In genomic region chr5:137601365-137601729, GRCm38 (mm10) we compare ENCODE assay signal across 8 mouse cellular contexts. TPM values are rescaled to one million over a fixed set of nuclear protein-coding genes. Genes with fewer than 3 reads are reported as not detected.
DNase-seq lines count a peak whose midpoint lies in the region; ATAC-seq and TF ChIP-seq lines count a peak whose summit lies in the region.

No protein-coding gene starts in this region.

- H3K4me1 ChIP-seq in forebrain, embryonic 14.5 days (ENCODE audit: control insufficient read depth, insufficient read depth, low read length): peaks cover 18% of the 10 kb centered on the region
- peaks cover 20% of the 10 kb centered on the region for H3K4me1 ChIP-seq in intestine, embryonic 15.5 days (replicated peaks)
- peaks cover 5% of the 10 kb centered on the region for H3K4me1 ChIP-seq in lung, postnatal 0 days (ENCODE audit: insufficient read depth, low read depth, low read length)

- no peaks in the 10 kb centered on the region for H3K27me3 ChIP-seq in forebrain, embryonic 14.5 days (replicated peaks; ENCODE audit: control insufficient read depth, insufficient read depth, low read length)
- no peaks in the 10 kb centered on the region for H3K27me3 ChIP-seq in intestine, embryonic 15.5 days (replicated peaks)
- no peaks in the 10 kb centered on the region for H3K27me3 ChIP-seq in lung, postnatal 0 days (replicated peaks; ENCODE audit: insufficient read depth, low read length)

- no peak for ATAC-seq in forebrain, embryonic 14.5 days
- no peak; the same call in 1 of the 2 replicates for ATAC-seq in intestine, embryonic 15.5 days
- ATAC-seq in lung, postnatal 0 days: no peak

- H3K9ac ChIP-seq in forebrain, embryonic 14.5 days (ENCODE audit: low read length): peak overlapping the region; percentile 86; the same call in 1 of the 2 replicates
- H3K9ac ChIP-seq in intestine, embryonic 15.5 days: peak overlapping the region; percentile 65
- 0 out of 2 replicates have a peak overlapping the region, but pooled peaks have one; percentile 39 for H3K9ac ChIP-seq in lung, postnatal 0 days (replicated peaks; ENCODE audit: low read depth)

- DNase-seq in spleen, postnatal 10 days (ENCODE audit: low spot score in 2 of 2): peak; percentile 45 to 51
- DNase-seq in spleen, postnatal 4 days (ENCODE audit: low spot score in 2 of 2): no peak
- no peak for DNase-seq in forebrain, embryonic 14.5 days (ENCODE audit: low spot score)
- DNase-seq in lung, postnatal 0 days (ENCODE audit: low spot score): peak; percentile 53
- peak; percentile 49 for DNase-seq in thymus, postnatal 0 days (ENCODE audit: low spot score)
- no peak for DNase-seq in urinary bladder, adult 18-20 months (ENCODE audit: low spot score in 2 of 2)
- DNase-seq in urinary bladder, adult 2 months (ENCODE audit: low spot score): no peak

- WGBS in forebrain, embryonic 14.5 days: under 1% methylated on average over 22 of the region's 22 CpGs
- 0% methylated on average over 22 of the region's 22 CpGs for WGBS in intestine, embryonic 15.5 days
- under 1% methylated on average over 22 of the region's 22 CpGs for WGBS in lung, postnatal 0 days

- no peaks in the 10 kb centered on the region for H3K9me3 ChIP-seq in forebrain, embryonic 14.5 days (replicated peaks; ENCODE audit: control insufficient read depth, low read length)
- no peaks in the 10 kb centered on the region for H3K9me3 ChIP-seq in intestine, embryonic 15.5 days
- H3K9me3 ChIP-seq in lung, postnatal 0 days (ENCODE audit: low read length): no peaks in the 10 kb centered on the region

- no peak for TF ChIP-seq CTCF in lung, postnatal 0 days (IDR thresholded peaks at IDR 0.05)

- peak overlapping the region; percentile 74 for H3K4me3 ChIP-seq in forebrain, embryonic 14.5 days (ENCODE audit: low read depth, low read length)
- peak overlapping the region; percentile 66 for H3K4me3 ChIP-seq in intestine, embryonic 15.5 days (replicated peaks)
- peak overlapping the region; percentile 75 for H3K4me3 ChIP-seq in lung, postnatal 0 days (ENCODE audit: low read depth, low read length)

- peak overlapping the region; percentile 95 for H3K4me2 ChIP-seq in forebrain, embryonic 14.5 days (ENCODE audit: low read length)
- peak overlapping the region; percentile 63 for H3K4me2 ChIP-seq in intestine, embryonic 15.5 days (replicated peaks)
- H3K4me2 ChIP-seq in lung, postnatal 0 days (replicated peaks; ENCODE audit: low read depth, low read length): peak overlapping the region; percentile 61

- TF ChIP-seq EP300 in lung, postnatal 0 days (IDR thresholded peaks at IDR 0.05): no peak

- no peaks in the 10 kb centered on the region for H3K36me3 ChIP-seq in forebrain, embryonic 14.5 days (ENCODE audit: control insufficient read depth, insufficient read depth, low read length)
- H3K36me3 ChIP-seq in intestine, embryonic 15.5 days: 0 out of 2 replicates have a peak, but pooled peaks cover 6% of the 10 kb centered on the region
- no peaks in the 10 kb centered on the region for H3K36me3 ChIP-seq in lung, postnatal 0 days (ENCODE audit: insufficient read depth, low read length)

- H3K27ac ChIP-seq in forebrain, embryonic 14.5 days (ENCODE audit: low read depth, low read length): no peak overlapping the region
- peak overlapping the region; percentile 65 for H3K27ac ChIP-seq in intestine, embryonic 15.5 days
- H3K27ac ChIP-seq in lung, postnatal 0 days (ENCODE audit: low read length): peak overlapping the region; percentile 47

RNA-seq across cellular contexts. Expression of gene Mospd3, which starts 0.5 kb away (rescaled TPM):
- polyA plus RNA-seq in forebrain, embryonic 14.5 days (2014; fragmentation: Nextera tagmentation; extraction: Ambion mirVana): 44.4 and 58.4 TPM in 2 replicates
- polyA plus RNA-seq in intestine, embryonic 15.5 days (2015; fragmentation: Nextera tagmentation; extraction: Ambion mirVana): 24.6 and 29.6 TPM in 2 replicates
- 32.1 and 33.7 TPM in 2 replicates for polyA plus RNA-seq in lung, postnatal 0 days (2015; fragmentation: Nextera tagmentation; extraction: Ambion mirVana)
- 53.3 and 58.5 TPM in 2 replicates for polyA plus RNA-seq in thymus, postnatal 0 days (2015; fragmentation: Nextera tagmentation; extraction: Ambion mirVana)
- 30.9 and 38.7 TPM in 2 replicates for polyA plus RNA-seq in urinary bladder, adult 2 months (2012; rRNA removed)

RNA-seq across cellular contexts. Expression of gene Pcolce, which starts 12.2 kb away (rescaled TPM):
- 10.5 and 12.3 TPM in 2 replicates for polyA plus RNA-seq in forebrain, embryonic 14.5 days (2014; fragmentation: Nextera tagmentation; extraction: Ambion mirVana)
- 103 and 109 TPM in 2 replicates for polyA plus RNA-seq in intestine, embryonic 15.5 days (2015; fragmentation: Nextera tagmentation; extraction: Ambion mirVana)
- polyA plus RNA-seq in lung, postnatal 0 days (2015; fragmentation: Nextera tagmentation; extraction: Ambion mirVana): 86.6 and 101 TPM in 2 replicates
- 18.6 and 21.1 TPM in 2 replicates for polyA plus RNA-seq in thymus, postnatal 0 days (2015; fragmentation: Nextera tagmentation; extraction: Ambion mirVana)
- 305 and 309 TPM in 2 replicates for polyA plus RNA-seq in urinary bladder, adult 2 months (2012; rRNA removed)

RNA-seq across cellular contexts. Expression of gene Fbxo24, which starts 27.5 kb away (rescaled TPM):
- 0.10 TPM in 1 of 2 replicates, not detected in the other for polyA plus RNA-seq in forebrain, embryonic 14.5 days (2014; fragmentation: Nextera tagmentation; extraction: Ambion mirVana)
- polyA plus RNA-seq in intestine, embryonic 15.5 days (2015; fragmentation: Nextera tagmentation; extraction: Ambion mirVana): 0.15 TPM in 1 of 2 replicates, not detected in the other
- polyA plus RNA-seq in lung, postnatal 0 days (2015; fragmentation: Nextera tagmentation; extraction: Ambion mirVana): 0.19 and 0.51 TPM in 2 replicates
- 0.05 and 0.14 TPM in 2 replicates for polyA plus RNA-seq in thymus, postnatal 0 days (2015; fragmentation: Nextera tagmentation; extraction: Ambion mirVana)
- 0.81 and 0.94 TPM in 2 replicates for polyA plus RNA-seq in urinary bladder, adult 2 months (2012; rRNA removed)

RNA-seq across cellular contexts. Expression of gene Lrch4, which starts 27.6 kb away (rescaled TPM):
- polyA plus RNA-seq in forebrain, embryonic 14.5 days (2014; fragmentation: Nextera tagmentation; extraction: Ambion mirVana): 12.3 and 12.4 TPM in 2 replicates
- 34.7 and 36.3 TPM in 2 replicates for polyA plus RNA-seq in intestine, embryonic 15.5 days (2015; fragmentation: Nextera tagmentation; extraction: Ambion mirVana)
- 47.4 and 50.7 TPM in 2 replicates for polyA plus RNA-seq in lung, postnatal 0 days (2015; fragmentation: Nextera tagmentation; extraction: Ambion mirVana)
- polyA plus RNA-seq in thymus, postnatal 0 days (2015; fragmentation: Nextera tagmentation; extraction: Ambion mirVana): 201 and 205 TPM in 2 replicates
- polyA plus RNA-seq in urinary bladder, adult 2 months (2012; rRNA removed): 17.4 and 19.6 TPM in 2 replicates

RNA-seq across cellular contexts. Expression of gene Gm20605, which starts 27.6 kb away (rescaled TPM):
- polyA plus RNA-seq in forebrain, embryonic 14.5 days (2014; fragmentation: Nextera tagmentation; extraction: Ambion mirVana): 4.6 and 6.6 TPM in 2 replicates
- polyA plus RNA-seq in intestine, embryonic 15.5 days (2015; fragmentation: Nextera tagmentation; extraction: Ambion mirVana): 7.4 and 8.0 TPM in 2 replicates
- polyA plus RNA-seq in lung, postnatal 0 days (2015; fragmentation: Nextera tagmentation; extraction: Ambion mirVana): 11.6 and 12.3 TPM in 2 replicates
- 16.7 and 20.8 TPM in 2 replicates for polyA plus RNA-seq in thymus, postnatal 0 days (2015; fragmentation: Nextera tagmentation; extraction: Ambion mirVana)
- polyA plus RNA-seq in urinary bladder, adult 2 months (2012; rRNA removed): 22.7 and 24.6 TPM in 2 replicates

Comparison
In these comparisons a context has a peak if more than half of its experiments do, and no peak if none do; other contexts are left out.
1. DNase-seq: peak in spleen, postnatal 10 days (2 of 2), lung, postnatal 0 days (single experiment) and thymus, postnatal 0 days (single experiment); none in spleen, postnatal 4 days (0 of 2), forebrain, embryonic 14.5 days (single experiment), urinary bladder, adult 18-20 months (0 of 2) and urinary bladder, adult 2 months (single experiment).
2. Peak in every context shown above with its lines, with median percentiles within 50 percentile points of each other: H3K4me2 ChIP-seq, H3K4me3 ChIP-seq and H3K9ac ChIP-seq.